Comparison of ENCODE assay signal across 8 mouse cellular contexts in the genomic region with DNA sequence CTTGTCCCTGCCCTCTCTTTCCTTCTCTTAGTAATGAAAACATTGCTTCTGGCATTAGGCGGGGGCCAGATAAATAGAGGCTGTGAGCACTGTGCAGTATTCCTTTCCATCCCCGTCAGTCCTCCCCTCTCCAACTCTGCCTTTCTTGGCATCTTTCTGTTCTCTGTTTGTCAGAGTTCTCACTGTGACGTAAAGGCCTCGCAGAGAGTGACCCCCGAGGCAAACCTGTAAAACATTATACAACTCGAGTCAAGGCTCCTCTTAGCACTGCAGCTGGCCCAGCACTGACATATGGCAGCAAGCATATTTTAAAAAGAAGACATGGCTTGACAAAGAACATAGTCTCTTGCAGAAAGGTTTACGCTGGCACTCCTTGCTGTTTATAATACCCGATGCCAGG.
DNase-seq lines count a peak whose midpoint lies in the region; ATAC-seq and TF ChIP-seq lines count a peak whose summit lies in the region.

No protein-coding gene starts in this region.

- no peaks in the 10 kb centered on the region for H3K36me3 ChIP-seq in embryonic facial prominence, embryonic 12.5 days
- peaks cover 6% of the 10 kb centered on the region for H3K36me3 ChIP-seq in heart, adult 2 months (ENCODE audit: control insufficient read depth, insufficient read depth, low read length)
- no peaks in the 10 kb centered on the region for H3K36me3 ChIP-seq in kidney, embryonic 15.5 days
- no peaks in the 10 kb centered on the region for H3K36me3 ChIP-seq in midbrain, embryonic 10.5 days

- H3K4me3 ChIP-seq in embryonic facial prominence, embryonic 12.5 days = no peak overlapping the region
- H3K4me3 ChIP-seq in heart, adult 2 months = no peak overlapping the region
- no peak overlapping the region for H3K4me3 ChIP-seq in kidney, embryonic 15.5 days (replicated peaks)
- no peak overlapping the region for H3K4me3 ChIP-seq in midbrain, embryonic 10.5 days

- 12% methylated on average over 8 of the region's 8 CpGs for WGBS in embryonic facial prominence, embryonic 12.5 days
- 29% methylated on average over 8 of the region's 8 CpGs for WGBS in heart, adult 2 months
- WGBS in kidney, embryonic 15.5 days = 9% methylated on average over 8 of the region's 8 CpGs
- WGBS in midbrain, embryonic 10.5 days = 59% methylated on average over 8 of the region's 8 CpGs

- no peaks in the 10 kb centered on the region for H3K27me3 ChIP-seq in embryonic facial prominence, embryonic 12.5 days
- no peaks in the 10 kb centered on the region for H3K27me3 ChIP-seq in heart, adult 2 months (ENCODE audit: control insufficient read depth, insufficient read depth, low read length)
- H3K27me3 ChIP-seq in kidney, embryonic 15.5 days = no peaks in the 10 kb centered on the region
- H3K27me3 ChIP-seq in midbrain, embryonic 10.5 days (ENCODE audit: low read depth, poor library complexity, severe bottlenecking) = no peaks in the 10 kb centered on the region

- intact Hi-C loops in heart, adult 2 months (cut with DNase I) = no loop called here

- peak in 1 of 2 experiments; percentile 19 for DNase-seq in heart, adult 2 months
- DNase-seq in midbrain, embryonic 10.5 days (ENCODE audit: low spot score) = no peak
- DNase-seq in cerebellum, adult 11 months = no peak
- DNase-seq in layer of hippocampus, adult 18-20 months (ENCODE audit: low spot score in 2 of 2) = no peak
- no peak for DNase-seq in gastrocnemius, postnatal 25 days

- no peak for TF ChIP-seq POLR2A in heart, adult 2 months (IDR thresholded peaks at IDR 0.05; ENCODE audit: insufficient read depth, low read depth, low read length)

- no peak for TF ChIP-seq CTCF in heart, adult 2 months (IDR thresholded peaks at IDR 0.05)

- no peak overlapping the region for H3K9ac ChIP-seq in embryonic facial prominence, embryonic 12.5 days
- peak overlapping the region; percentile 48; the same call in 1 of the 2 replicates for H3K9ac ChIP-seq in heart, adult 2 months (ENCODE audit: low read depth, low read length)
- H3K9ac ChIP-seq in kidney, embryonic 15.5 days = no peak overlapping the region

- no peak for TF ChIP-seq EP300 in heart, adult 2 months (IDR thresholded peaks at IDR 0.05; ENCODE audit: insufficient read depth, low read depth, low read length)

- peaks cover 13% of the 10 kb centered on the region for H3K4me1 ChIP-seq in embryonic facial prominence, embryonic 12.5 days
- H3K4me1 ChIP-seq in heart, adult 2 months (ENCODE audit: control insufficient read depth, insufficient read depth, low read length) = peaks cover 8% of the 10 kb centered on the region
- H3K4me1 ChIP-seq in kidney, embryonic 15.5 days = peaks cover 33% of the 10 kb centered on the region
- peaks cover 7% of the 10 kb centered on the region for H3K4me1 ChIP-seq in midbrain, embryonic 10.5 days

- no peaks in the 10 kb centered on the region for H3K9me3 ChIP-seq in embryonic facial prominence, embryonic 12.5 days
- no peaks in the 10 kb centered on the region for H3K9me3 ChIP-seq in kidney, embryonic 15.5 days (replicated peaks)
- no peaks in the 10 kb centered on the region for H3K9me3 ChIP-seq in midbrain, embryonic 10.5 days (replicated peaks)

- H3K79me2 ChIP-seq in heart, adult 2 months (replicated peaks; ENCODE audit: control insufficient read depth, insufficient read depth, low read length) = no peaks in the 10 kb centered on the region

- H3K27ac ChIP-seq in embryonic facial prominence, embryonic 12.5 days = peak overlapping the region; percentile 56
- peak overlapping the region; percentile 43 for H3K27ac ChIP-seq in heart, adult 2 months
- peak overlapping the region; percentile 86 for H3K27ac ChIP-seq in kidney, embryonic 15.5 days
- H3K27ac ChIP-seq in midbrain, embryonic 10.5 days (replicated peaks) = peak overlapping the region; percentile 2; the same call in 1 of the 2 replicates

- H3K4me2 ChIP-seq in embryonic facial prominence, embryonic 12.5 days (replicated peaks) = peak overlapping the region; percentile 32
- H3K4me2 ChIP-seq in kidney, embryonic 15.5 days = peak overlapping the region; percentile 42

- ATAC-seq in embryonic facial prominence, embryonic 12.5 days (ENCODE audit: insufficient number of reproducible peaks, insufficient read depth, low FRiP score, low TSS enrichment) = peak; percentile 76; the same call in 1 of the 2 replicates
- ATAC-seq in kidney, embryonic 15.5 days (replicated peaks; ENCODE audit: low FRiP score) = peak; percentile 91
- no peak for ATAC-seq in megakaryocyte-erythroid progenitor cell, adult 5-6 weeks (replicated peaks; ENCODE audit: low FRiP score, low TSS enrichment, poor library complexity, severe bottlenecking)

Comparison
In these comparisons a context has a peak if more than half of its experiments do, and no peak if none do; other contexts are left out.
1. H3K27ac ChIP-seq: peak in every context shown above with its lines; median percentile 86 in kidney, embryonic 15.5 days; 56 in embryonic facial prominence, embryonic 12.5 days; 43 in heart, adult 2 months; 2 in midbrain, embryonic 10.5 days.